Mouse (Mus musculus): ENCODE data around the gene Timmdc1. TPM values are rescaled to one million over a fixed set of nuclear protein-coding genes. Genes with fewer than 3 reads are reported as not detected.

Timmdc1 gene
- total RNA-seq (2023) = 10 to 100 TPM in 1 of 2 experiments, 1 to 10 TPM in 1; 9.3 to 11.1 TPM

GRCm38 (mm10) chr16:38522129-38523084 lies at the start of gene Timmdc1:
Gene Timmdc1, minus strand, starts transcription at chr16:38522663.

GRCm38 (mm10) chr16:38558221-38558748 lies 35.8 kb upstream of the Timmdc1 start, which contains the start of gene Tmem39a:
Gene Tmem39a, plus strand, starts transcription at chr16:38558698.

GRCm38 (mm10) chr16:38549479-38550396 lies 27.3 kb upstream of the Timmdc1 start, which contains the start of gene Poglut1:
Gene Poglut1, minus strand, starts transcription at chr16:38550258.

GRCm38 (mm10) chr16:38455511-38456418 lies 66.7 kb downstream of the Timmdc1 start, which contains the start of gene Cd80:
Gene Cd80, plus strand, starts transcription at chr16:38455561.

GRCm38 (mm10) chr16:38452442-38453202 lies 69.8 kb downstream of the Timmdc1 start, which contains the start of gene Adprh:
Gene Adprh, minus strand, starts transcription at chr16:38452703.

Other genes with a start within 250 kb of the Timmdc1 start
- gene Nr1i2, start 227.8 kb downstream of the Timmdc1 start, total RNA-seq (2023) = not detected
- under 1 TPM in 1 of 2 experiments, not detected in 1; 0.27 TPM for gene Maats1, start 180.5 kb downstream of the Timmdc1 start, total RNA-seq (2023)
- gene Cox17, start 175.7 kb downstream of the Timmdc1 start, total RNA-seq (2023) = 10 to 100 TPM; 77.5 to 79.5 TPM
- not detected for gene Gm21987, start 175.6 kb downstream of the Timmdc1 start, total RNA-seq (2023)
- 1 to 10 TPM in 1 of 2 experiments, under 1 TPM in 1; 0.22 to 1.1 TPM for gene Popdc2, start 160.5 kb downstream of the Timmdc1 start, total RNA-seq (2023)
- not detected for gene Pla1a, start 89.5 kb downstream of the Timmdc1 start, total RNA-seq (2023)
- gene Adprh, start 70.0 kb downstream of the Timmdc1 start, total RNA-seq (2023) = 10 to 100 TPM; 40.9 to 43.8 TPM
- gene Cd80, start 67.1 kb downstream of the Timmdc1 start, total RNA-seq (2023) = 10 to 100 TPM; 26.6 to 28.0 TPM
- 1 to 10 TPM; 8.3 to 8.9 TPM for gene Poglut1, start 27.6 kb upstream of the Timmdc1 start, total RNA-seq (2023)
- 10 to 100 TPM; 38.1 to 46.8 TPM for gene Tmem39a, start 36.0 kb upstream of the Timmdc1 start, total RNA-seq (2023)
- 10 to 100 TPM; 17.2 to 22.8 TPM for gene Arhgap31, start 190.6 kb upstream of the Timmdc1 start, total RNA-seq (2023)
- 1 to 10 TPM; 3.6 to 4.7 TPM for gene B4galt4, start 219.6 kb upstream of the Timmdc1 start, total RNA-seq (2023)

All from neutrophil, adult 59 days (primary cell).